Mouse (Mus musculus): ENCODE results near the gene Gpr3. TPM values are rescaled to one million over a fixed set of nuclear protein-coding genes. Genes with fewer than 3 reads are reported as not detected.

The Gpr3 gene
- polyA plus RNA-seq, 1 experiment = not detected

DNA sequence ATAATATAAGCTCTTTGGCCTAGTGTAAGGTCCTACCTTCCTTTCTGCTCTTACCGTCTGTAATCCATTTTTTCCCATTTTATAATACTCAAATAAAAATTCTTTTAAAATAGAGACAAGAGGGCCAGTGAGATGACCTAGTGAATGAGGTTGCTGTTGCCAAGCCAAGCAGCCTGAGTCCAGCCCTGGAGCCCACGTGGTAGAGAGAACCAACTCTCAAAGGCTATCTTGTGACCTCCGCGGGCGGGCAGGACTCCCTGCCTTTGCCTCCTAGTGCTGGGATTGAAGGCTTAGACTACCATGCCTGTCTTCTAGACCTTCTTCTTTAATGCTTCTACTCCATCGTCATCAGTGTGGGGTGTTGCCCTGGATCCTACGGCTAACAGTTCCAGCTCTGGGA, 33.1 kb downstream of the Gpr3 start:
- H3K27ac ChIP-seq (ENCODE audit: insufficient read depth, low read length) = no peak overlapping the region
- H3K4me3 ChIP-seq (ENCODE audit: insufficient read depth, low read length) = no peak overlapping the region
- TF ChIP-seq CTCF (IDR thresholded peaks at IDR 0.05; ENCODE audit: borderline replicate concordance, insufficient read depth, low read length) = no peak
- TF ChIP-seq POLR2A (IDR thresholded peaks at IDR 0.05; ENCODE audit: low read depth, low read length) = no peak

DNA sequence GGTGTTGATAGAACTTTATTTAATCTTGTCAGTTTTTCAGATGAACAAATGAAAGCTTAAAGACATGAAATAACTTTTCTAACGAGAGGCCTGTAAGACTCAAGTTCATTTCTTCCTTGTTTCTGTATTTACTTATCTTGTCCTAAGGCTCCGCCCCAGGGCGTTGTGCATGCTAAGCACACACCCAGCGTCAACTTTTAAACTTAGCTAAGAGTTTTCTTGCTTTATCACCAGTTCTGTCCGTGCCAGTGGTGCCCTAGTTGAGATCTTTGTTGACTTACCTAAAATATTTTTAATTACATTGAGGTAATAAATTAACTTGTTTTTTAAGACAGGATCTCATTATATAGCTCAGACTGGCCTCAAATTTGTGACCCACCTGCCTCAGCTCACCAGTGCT, 34.0 kb downstream of the Gpr3 start:
- H3K4me1 ChIP-seq (ENCODE audit: control insufficient read depth, insufficient read depth, low read length) = peaks cover 15% of the 10 kb centered on the region
- TF ChIP-seq POLR2A (IDR thresholded peaks at IDR 0.05; ENCODE audit: low read depth, low read length) = no peak
- TF ChIP-seq CTCF (IDR thresholded peaks at IDR 0.05; ENCODE audit: borderline replicate concordance, insufficient read depth, low read length) = no peak

More for the DNA sequence above, 33.1 kb downstream of the Gpr3 start:
- peaks cover 23% of the 10 kb centered on the region for H3K4me1 ChIP-seq (ENCODE audit: control insufficient read depth, insufficient read depth, low read length)

GRCm38 (mm10) chr4:133176761-133177403, 35.5 kb downstream of the Gpr3 start:
- Histone ChIP-seq H3K4me3 (ENCODE audit: insufficient read depth, low read length) (no peak overlapping the region), H3K27ac (ENCODE audit: insufficient read depth, low read length) (no peak overlapping the region), H3K4me1 (ENCODE audit: control insufficient read depth, insufficient read depth, low read length) (peaks cover 9% of the 10 kb centered on the region)
- no peak for TF ChIP-seq CTCF (IDR thresholded peaks at IDR 0.05; ENCODE audit: borderline replicate concordance, insufficient read depth, low read length)
- no peak for TF ChIP-seq POLR2A (IDR thresholded peaks at IDR 0.05; ENCODE audit: low read depth, low read length)

More for the DNA sequence above, 34.0 kb downstream of the Gpr3 start:
- Histone ChIP-seq H3K4me3 (ENCODE audit: insufficient read depth, low read length) (no peak overlapping the region), H3K27ac (ENCODE audit: insufficient read depth, low read length) (no peak overlapping the region)

DNA sequence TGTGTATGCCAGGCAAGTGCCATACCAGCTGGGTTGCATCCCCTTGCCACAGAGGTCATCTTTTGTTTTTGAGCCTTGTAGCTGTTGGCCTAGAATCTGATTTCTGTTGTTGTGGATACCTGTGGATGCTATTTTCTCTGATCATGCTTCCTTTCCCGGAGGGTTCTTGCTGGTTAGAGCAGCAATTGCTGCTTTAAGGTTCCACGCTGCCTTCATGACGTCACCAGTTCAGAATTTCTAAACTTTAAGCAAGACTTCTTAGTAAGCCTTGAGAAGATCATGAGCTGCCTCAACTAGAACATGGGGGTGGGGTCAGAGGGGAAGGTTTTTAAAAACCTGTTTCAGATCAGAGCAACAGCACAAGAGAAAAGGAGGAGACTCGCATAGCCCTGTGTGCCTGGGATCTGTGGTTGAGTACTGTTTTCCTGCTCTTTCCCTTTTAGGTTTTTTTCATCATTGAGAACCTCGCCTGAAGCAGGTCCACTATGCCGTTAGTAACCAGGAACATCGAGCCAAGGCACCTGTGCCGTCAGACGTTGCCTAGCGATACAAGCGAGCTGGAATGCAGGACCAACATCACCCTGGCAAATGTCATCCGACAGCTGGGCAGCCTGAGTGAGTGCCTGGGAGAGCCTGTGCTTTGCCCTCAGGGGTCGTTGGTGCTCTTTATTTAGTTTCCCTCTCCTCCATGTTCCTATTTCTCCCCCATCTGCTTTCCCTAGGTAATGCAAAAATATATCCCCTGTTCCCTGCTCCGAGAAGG, 36.2 kb downstream of the Gpr3 start:
- H3K27ac ChIP-seq (ENCODE audit: insufficient read depth, low read length) = no peak overlapping the region
- H3K4me3 ChIP-seq (ENCODE audit: insufficient read depth, low read length) = no peak overlapping the region
- peaks cover 9% of the 10 kb centered on the region for H3K4me1 ChIP-seq (ENCODE audit: control insufficient read depth, insufficient read depth, low read length)
- TF ChIP-seq CTCF (IDR thresholded peaks at IDR 0.05; ENCODE audit: borderline replicate concordance, insufficient read depth, low read length) = no peak
- no peak for TF ChIP-seq POLR2A (IDR thresholded peaks at IDR 0.05; ENCODE audit: low read depth, low read length)

GRCm38 (mm10) chr4:133175274-133175673, 37.1 kb downstream of the Gpr3 start:
- TF ChIP-seq CTCF (IDR thresholded peaks at IDR 0.05; ENCODE audit: borderline replicate concordance, insufficient read depth, low read length) (no peak), POLR2A (IDR thresholded peaks at IDR 0.05; ENCODE audit: low read depth, low read length) (no peak)
- Histone ChIP-seq H3K4me3 (ENCODE audit: insufficient read depth, low read length) (no peak overlapping the region), H3K4me1 (ENCODE audit: control insufficient read depth, insufficient read depth, low read length) (peaks cover 9% of the 10 kb centered on the region), H3K27ac (ENCODE audit: insufficient read depth, low read length) (no peak overlapping the region)

DNA sequence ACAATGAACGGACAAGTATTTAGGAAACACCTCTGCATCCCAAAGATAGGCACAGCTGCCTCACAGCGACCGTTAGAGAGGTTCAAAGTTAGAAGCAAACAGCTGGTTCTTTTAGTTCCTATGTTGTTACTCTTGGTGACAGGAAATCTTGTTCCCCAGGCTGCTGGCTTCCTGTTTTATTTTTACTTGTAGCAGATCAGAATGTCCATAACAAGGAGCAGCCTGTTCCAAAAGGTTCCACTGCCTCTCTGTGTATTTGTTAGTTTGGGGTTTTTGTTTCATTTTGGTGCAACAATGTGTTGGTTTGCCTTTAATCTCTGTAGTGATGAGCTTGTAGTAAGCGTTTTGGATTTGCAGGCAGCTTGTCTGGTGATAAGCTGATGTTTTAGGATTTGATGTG, 38.0 kb downstream of the Gpr3 start:
- no peak overlapping the region for H3K27ac ChIP-seq (ENCODE audit: insufficient read depth, low read length)
- peaks cover 13% of the 10 kb centered on the region for H3K4me1 ChIP-seq (ENCODE audit: control insufficient read depth, insufficient read depth, low read length)
- H3K4me3 ChIP-seq (ENCODE audit: insufficient read depth, low read length) = no peak overlapping the region
- TF ChIP-seq POLR2A (IDR thresholded peaks at IDR 0.05; ENCODE audit: low read depth, low read length) = no peak
- no peak for TF ChIP-seq CTCF (IDR thresholded peaks at IDR 0.05; ENCODE audit: borderline replicate concordance, insufficient read depth, low read length)

GRCm38 (mm10) chr4:133172451-133172850, 39.9 kb downstream of the Gpr3 start:
- no peak overlapping the region for H3K27ac ChIP-seq (ENCODE audit: insufficient read depth, low read length)
- H3K4me1 ChIP-seq (ENCODE audit: control insufficient read depth, insufficient read depth, low read length) = peaks cover 15% of the 10 kb centered on the region
- H3K4me3 ChIP-seq (ENCODE audit: insufficient read depth, low read length) = no peak overlapping the region
- TF ChIP-seq CTCF (IDR thresholded peaks at IDR 0.05; ENCODE audit: borderline replicate concordance, insufficient read depth, low read length) (no peak), POLR2A (IDR thresholded peaks at IDR 0.05; ENCODE audit: low read depth, low read length) (no peak)

DNA sequence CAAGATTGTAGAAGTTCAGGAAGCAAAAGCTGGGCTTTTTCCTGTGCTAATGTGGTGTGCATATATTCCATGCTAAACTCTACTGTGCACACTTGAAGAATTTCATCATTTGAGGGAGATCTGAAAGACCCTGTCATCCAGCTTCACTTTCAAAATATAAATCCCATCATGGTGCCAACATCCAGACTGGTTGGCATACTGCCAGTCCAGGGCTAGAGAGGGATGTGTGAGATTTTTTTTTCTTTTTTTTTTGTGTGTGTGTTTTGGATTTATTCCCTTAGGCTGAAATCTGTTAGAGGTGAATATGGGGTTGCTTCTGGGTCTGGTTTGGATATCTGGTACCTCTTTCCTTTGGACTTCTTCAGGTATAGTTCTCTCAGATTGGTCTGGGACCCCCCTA, 41.7 kb downstream of the Gpr3 start:
- Histone ChIP-seq H3K27ac (ENCODE audit: insufficient read depth, low read length) (no peak overlapping the region), H3K4me3 (ENCODE audit: insufficient read depth, low read length) (no peak overlapping the region), H3K4me1 (ENCODE audit: control insufficient read depth, insufficient read depth, low read length) (peaks cover 7% of the 10 kb centered on the region)
- TF ChIP-seq CTCF (IDR thresholded peaks at IDR 0.05; ENCODE audit: borderline replicate concordance, insufficient read depth, low read length) = no peak
- no peak for TF ChIP-seq POLR2A (IDR thresholded peaks at IDR 0.05; ENCODE audit: low read depth, low read length)

DNA sequence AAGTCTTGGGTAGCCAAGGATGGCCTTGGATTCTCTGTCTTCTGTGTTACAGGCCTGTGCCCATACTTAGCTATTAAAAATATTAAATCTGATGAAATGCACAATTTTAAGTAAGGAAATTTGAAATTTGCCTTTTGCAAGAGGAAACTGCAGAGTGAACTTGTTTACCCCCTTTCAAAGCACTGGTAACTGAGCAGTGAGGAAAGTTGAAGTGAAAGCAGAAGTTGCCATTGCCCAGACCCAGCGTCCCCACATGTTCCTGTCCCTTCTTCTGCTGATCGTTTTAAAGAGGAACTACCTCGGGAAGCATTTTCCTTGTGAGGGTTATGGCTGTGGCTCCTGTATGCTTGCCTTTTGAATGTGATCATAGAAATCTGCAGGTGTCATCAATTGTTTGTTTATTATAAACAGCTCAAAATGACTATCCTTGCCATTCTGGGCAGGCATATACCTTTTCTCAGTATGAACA, 42.2 kb downstream of the Gpr3 start:
- Histone ChIP-seq H3K4me1 (ENCODE audit: control insufficient read depth, insufficient read depth, low read length) (peaks cover 6% of the 10 kb centered on the region; the same call in 1 of the 2 replicates), H3K4me3 (ENCODE audit: insufficient read depth, low read length) (no peak overlapping the region), H3K27ac (ENCODE audit: insufficient read depth, low read length) (no peak overlapping the region)
- TF ChIP-seq CTCF (IDR thresholded peaks at IDR 0.05; ENCODE audit: borderline replicate concordance, insufficient read depth, low read length) (no peak), POLR2A (IDR thresholded peaks at IDR 0.05; ENCODE audit: low read depth, low read length) (no peak)

All from embryonic fibroblast, embryonic 13.5 days (primary cell).